Mouse (Mus musculus): ENCODE data around the gene Pla2g2d.

GRCm38 (mm10) chr4:138797217-138797570, 21.7 kb downstream of the Pla2g2d start:
- TF ChIP-seq CTCF (IDR thresholded peaks at IDR 0.05; ENCODE audit: low read depth) (no peak), EP300 (optimal IDR thresholded peaks at IDR 0.05) (no peak)
